Mouse (Mus musculus) retina, embryonic 14.5 days (tissue): ENCODE data around the gene Gsap.
"Not testable (repeated sequence)": the region's sequence is repeated elsewhere in the genome, so short reads cannot be mapped to it uniquely, and the experiment has no call there.

ENCODE experiments used
- DNase-seq: peaks from one replicate; pipeline ENCODE4 v3.0.0-alpha.2; 2015; ENCODE audit warnings: low spot score

Gene Gsap

GRCm38 (mm10) chr5:21185764-21186685 lies at the start of gene Gsap:
TSS of gene Gsap (plus strand) at chr5:21186255.
- DNase-seq = peak; percentile 59

DNA sequence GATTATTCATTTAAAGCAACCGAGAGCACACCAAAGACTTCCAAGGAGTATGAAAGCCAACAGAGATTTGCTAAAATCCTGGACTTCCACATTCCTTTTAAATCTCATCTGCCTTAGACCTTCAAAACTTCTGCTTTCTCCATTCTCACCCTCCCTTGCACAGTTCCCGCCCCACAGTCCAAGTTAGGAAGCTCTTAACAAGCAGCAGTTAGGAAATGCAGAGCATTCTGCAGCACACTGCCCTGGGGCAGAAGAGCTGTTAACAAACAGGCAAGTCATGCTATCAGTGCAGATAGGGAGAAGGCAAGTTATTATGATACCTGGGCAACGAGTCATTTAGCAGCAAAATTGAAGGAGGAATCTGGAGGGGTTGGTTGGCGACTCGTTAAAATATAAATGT lies 49.5 kb upstream of the Gsap start:
- no peak for DNase-seq

GRCm38 (mm10) chr5:21139505-21139904 lies 46.5 kb upstream of the Gsap start:
- no peak for DNase-seq

DNA sequence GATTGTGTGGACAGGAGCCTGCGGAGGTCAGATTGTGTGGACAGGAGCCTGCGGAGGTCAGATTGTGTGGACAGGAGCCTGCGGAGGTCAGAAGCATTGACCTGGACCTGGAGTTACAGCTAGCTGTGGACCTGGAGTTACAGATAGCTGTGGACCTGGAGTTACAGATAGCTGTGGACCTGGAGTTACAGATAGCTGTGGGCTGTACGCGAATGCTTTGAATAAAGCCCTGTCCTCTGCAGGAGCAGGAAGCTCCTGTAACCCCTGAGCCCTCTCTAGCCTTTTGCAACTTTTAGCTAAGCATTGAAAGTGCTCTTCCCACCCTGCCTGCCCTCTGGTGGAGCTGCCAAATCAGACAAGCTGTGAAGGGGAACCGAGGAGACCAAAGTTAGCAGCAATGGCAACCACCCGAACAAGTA lies 44.9 kb upstream of the Gsap start:
- DNase-seq = not testable (repeated sequence)

DNA sequence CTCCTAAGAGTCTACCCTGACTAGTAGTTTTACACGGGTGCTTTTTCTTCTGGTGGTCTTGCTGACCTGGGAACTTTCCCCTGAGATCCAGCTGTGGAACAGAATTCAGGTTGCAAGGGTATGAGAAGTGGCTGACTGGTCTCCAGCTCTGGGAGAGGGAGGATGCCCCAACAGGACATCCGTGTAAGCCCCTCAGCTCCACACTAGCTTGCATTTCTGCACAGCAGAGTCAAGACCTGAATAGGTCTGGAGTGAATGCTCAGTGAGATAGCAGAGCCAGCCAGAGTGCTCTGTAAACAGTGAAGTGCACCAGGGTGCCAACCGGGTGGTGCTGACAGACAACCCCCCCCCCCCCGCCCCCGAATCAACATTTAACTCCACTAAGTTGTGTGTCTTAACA lies 44.4 kb upstream of the Gsap start:
- DNase-seq = no peak

- no peak for DNase-seq
These were observed 43.0 kb upstream of the Gsap start for GRCm38 (mm10) chr5:21143032-21143431.

- peak; percentile 8 for DNase-seq
These were observed 41.4 kb upstream of the Gsap start for GRCm38 (mm10) chr5:21144506-21145169.

DNA sequence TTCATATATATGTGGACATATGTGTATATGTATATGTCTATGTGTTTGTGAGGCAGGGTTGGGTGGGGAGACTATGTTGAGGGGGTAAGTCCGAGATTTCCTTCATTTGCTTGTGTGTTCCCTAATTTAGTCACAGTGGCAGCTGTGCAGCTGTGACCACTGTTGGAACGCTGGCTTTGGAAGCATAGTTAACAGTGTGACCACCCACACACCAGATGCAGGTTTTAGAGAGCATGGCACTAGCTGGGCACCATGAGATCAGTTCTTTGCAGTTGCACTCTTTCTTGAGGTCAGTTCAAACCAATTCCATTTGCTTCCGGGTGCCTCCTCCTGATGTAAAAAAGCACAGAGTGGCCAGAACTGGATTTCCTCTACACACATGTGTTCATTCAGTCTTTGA lies 37.7 kb upstream of the Gsap start:
- no peak for DNase-seq

DNA sequence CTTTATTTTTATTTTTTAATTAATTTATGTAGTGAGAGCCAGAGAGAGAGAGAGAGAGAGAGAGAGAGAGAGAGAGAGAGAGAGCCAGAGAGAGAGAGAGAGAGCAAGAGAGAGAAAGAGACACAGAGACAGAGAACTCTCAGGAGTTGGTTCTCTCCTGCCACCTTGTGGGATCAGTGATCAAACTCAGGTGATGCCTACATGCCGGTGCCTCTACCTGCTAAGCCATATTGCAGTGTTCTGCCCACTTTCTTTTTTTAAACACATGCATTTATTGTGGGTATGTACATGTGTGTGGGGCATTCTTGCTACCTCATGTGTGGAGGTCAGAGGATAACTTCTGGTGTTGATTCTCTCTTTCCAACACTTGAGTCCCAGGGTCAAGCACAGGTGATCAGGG lies 32.4 kb upstream of the Gsap start:
- no peak for DNase-seq

GRCm38 (mm10) chr5:21156770-21157169 lies 29.3 kb upstream of the Gsap start:
- DNase-seq = no peak

DNA sequence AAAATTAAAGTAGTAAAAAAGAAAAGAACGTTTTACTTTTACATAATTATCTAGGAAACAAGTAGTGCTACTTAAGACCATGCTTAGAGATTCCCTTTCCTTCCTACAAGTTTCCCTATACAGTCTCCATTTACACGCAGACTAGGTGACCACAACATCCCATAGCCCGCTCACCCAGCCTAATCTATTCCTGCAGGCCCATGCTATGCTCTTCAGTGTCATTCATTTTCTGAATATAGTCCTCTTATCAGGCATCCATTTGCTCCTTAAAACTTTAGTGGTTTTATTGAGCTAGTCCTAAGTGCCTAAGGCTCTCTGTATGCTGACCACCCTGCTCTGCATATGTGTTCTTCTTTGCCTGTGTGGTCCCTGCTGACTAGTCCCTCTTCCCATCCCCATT lies 26.5 kb upstream of the Gsap start:
- DNase-seq = no peak

GRCm38 (mm10) chr5:21160781-21161180 lies 25.3 kb upstream of the Gsap start:
- DNase-seq = no peak

DNA sequence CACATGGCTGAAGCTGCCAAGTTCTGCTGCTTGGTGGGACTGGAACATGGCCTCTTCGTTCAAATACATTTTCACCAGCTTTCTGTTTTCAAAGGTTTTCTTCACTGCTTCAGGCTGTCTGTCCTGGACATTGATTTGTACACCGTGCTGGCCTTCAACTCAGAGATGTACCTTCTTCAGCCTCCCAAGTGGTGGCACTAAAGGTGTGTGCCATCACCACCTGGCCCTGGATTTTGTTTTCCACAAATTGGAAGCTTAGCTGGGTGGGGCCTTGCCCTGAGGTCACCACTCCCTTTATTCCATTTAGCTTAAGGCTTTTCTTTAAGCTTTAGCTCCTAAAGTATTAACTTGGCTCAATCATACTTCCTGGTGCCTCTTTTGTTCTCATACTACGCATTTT lies 22.6 kb upstream of the Gsap start:
- no peak for DNase-seq

- DNase-seq = no peak
These were observed 17.2 kb upstream of the Gsap start for GRCm38 (mm10) chr5:21168689-21169345.

DNA sequence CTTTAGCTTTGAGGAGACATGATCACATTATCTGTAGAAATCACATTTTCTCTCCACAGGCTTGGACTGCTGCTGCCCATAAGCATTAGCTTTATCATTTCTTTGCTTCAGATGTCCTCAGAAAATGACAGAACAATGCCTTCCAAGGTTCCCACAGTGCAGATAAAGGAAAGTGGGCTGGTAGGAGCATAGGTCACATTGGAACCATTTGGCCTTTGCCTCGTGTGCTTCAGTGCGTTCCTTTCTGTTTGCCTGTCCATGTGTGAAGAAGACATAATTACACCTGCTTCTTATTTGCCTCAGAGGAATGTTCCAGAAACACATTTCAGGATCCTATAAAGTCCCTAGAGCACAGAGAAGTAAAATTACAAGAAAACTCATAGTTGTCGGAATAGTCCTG lies 16.7 kb upstream of the Gsap start:
- peak; percentile 65 for DNase-seq

- DNase-seq = no peak
These were observed 16.2 kb upstream of the Gsap start for GRCm38 (mm10) chr5:21169877-21170276.

DNA sequence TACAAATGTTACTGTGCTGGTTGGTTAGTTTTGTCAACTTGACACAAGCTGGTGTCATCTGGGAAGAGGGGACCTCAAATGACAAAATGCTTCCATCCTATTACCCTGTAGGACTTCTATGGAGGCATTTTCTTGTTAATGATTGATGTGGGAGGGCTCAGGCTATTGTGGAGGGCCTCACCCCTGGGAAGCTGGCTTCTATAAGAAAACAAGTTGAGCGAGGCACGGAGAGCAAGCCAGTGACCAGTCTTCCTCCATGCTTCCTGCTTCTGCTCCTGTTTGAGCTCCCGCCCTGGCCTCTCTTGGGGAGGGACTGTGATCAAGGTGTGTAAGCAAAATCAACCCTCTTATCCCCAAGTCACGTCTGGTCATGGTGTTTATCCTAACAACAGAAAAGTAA lies 15.6 kb upstream of the Gsap start:
- no peak for DNase-seq

DNA sequence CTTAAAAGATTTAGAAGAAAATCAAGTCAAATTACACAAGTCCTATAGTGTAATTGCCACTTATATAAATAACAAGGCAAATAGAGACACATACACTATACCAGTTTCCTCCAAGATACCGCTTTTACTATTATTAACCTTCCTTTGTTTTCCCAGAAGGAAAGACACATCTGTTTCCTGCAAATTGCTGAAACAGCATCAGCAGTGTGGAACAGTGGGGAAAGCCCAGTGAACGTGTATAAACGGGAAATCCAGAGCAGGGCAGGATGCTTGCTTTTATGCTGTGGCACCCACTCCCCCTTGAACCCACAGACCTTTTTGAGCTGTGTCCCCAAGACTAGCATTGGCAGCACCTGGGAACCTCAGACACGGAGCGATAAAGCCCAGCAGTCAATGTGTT lies 15.2 kb upstream of the Gsap start:
- no peak for DNase-seq

DNA sequence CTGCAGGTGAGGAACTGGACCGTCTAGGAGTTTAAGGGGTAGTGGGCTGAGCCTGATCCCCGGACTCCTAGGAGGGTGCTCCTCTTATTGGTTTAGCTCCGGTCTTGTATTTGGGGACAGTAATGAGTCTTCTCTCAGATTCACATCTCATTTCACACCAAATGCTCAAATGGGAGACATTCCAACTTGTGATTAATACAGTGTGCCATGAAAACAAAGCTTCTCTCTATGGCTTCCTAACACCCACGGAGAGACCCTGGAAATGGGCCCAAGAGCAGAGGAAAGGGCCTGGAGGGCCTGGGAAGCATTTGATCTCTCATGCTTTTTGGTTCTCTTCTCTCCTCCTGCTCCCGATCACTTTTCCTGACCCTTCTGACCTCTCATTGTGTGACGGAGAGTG lies 14.7 kb upstream of the Gsap start:
- DNase-seq = no peak

DNA sequence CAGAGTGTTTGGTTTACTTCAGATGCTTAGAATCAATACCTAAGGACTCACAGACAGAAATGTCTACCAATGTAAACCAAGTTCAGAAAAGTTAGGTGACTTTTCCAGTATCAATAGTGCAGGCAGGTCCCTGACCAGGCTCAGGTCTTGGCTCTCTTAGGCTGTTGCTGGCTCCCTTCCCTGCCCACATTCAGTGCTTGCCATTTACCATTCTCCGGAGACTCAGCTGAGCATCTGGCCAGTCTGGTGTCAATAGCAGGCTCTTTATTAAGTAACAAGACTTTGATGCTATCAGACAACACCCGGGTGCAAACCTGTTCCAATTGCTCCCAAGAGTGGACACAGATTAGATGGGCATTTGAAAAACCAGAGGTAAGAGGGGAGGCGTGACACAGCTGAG lies 13.7 kb upstream of the Gsap start:
- DNase-seq = no peak

GRCm38 (mm10) chr5:21175132-21176112 lies 10.6 kb upstream of the Gsap start:
- DNase-seq = no peak

DNA sequence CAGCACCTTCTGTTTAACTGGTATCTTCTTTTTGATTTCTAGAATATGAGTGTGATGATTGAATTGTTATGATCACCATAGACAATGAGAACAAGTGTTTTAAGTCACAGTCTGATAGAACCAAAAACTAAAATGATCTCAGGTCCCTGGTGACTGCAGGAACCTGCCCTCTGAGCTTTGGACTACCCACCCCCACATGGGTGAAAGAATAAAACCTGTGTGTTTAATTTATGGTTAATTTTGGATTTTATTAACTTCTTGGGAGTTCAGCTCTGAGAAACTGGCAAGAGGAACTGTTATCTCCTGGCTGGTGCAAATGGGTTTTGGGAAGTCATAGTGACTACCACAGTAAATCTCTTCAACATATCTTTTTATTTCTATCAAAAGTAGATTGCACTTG lies 6.6 kb upstream of the Gsap start:
- no peak for DNase-seq
